Mouse (Mus musculus) ES-CJ7 (cell line): ENCODE measurements around the gene Gm42715.

ENCODE experiments used
- DNase-seq: peaks from one replicate; pipeline ENCODE4 v3.0.0; 2011; ENCODE audit warnings: low read depth, low spot score

Gene Gm42715

DNA sequence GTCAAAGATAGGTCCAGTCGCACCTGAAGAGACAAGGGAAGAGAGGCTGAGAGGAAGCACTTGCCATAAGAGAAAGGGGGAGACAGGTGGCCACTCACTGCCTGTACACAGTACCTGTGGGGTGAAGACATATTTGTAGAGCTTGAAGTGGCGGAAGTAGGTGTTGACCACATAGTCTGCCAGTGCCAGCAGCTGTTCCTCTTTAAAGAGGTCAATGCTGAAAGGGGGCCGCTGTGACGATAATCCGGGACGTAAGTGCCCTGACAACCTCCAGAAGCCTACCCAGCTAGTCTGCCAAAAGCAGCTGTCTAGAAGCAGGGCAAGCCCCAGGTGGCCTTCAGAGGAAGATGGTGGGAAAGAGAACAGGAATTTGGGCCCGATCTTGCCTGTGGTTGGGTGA lies 65.6 kb downstream of the Gm42715 start:
- no peak for DNase-seq

DNA sequence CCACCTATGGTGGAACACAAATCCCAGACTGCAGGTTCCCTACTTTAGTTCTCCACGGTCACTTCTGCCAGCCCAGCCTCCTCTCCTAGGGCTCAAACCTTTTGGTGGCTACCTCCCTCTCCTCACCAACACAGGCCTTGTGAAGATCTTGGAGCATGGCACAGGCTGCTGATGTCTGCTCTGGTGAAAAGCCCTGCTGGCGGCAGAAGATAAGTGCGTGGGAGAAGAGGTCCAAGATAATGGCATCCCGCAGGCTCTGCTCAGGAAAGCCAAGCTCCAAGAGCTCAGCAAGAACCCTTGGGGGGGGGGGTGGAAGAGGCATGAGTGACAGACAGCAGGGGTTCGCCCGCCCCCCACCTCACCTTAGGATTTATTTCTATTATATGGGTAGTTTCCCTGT lies 66.8 kb downstream of the Gm42715 start:
- no peak for DNase-seq

DNA sequence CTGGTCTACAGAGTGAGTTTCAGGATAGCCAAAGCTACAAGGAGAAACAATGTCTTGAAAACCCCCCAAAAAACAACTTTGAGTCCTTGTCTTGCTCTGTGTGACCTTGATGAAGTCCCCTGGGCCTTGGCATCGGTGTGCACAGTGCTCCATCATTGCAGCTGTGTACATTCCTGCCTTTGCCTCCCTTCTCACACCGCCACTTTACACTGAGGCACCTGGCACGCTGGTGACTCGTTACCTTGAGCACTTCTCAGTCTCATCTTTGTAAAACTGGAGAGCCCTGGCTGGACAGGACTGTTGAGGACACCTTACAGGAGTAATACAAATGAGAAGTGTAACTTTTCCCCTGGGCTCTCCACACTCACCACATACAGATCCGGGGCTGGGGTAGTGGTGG lies 67.8 kb downstream of the Gm42715 start:
- no peak for DNase-seq

DNA sequence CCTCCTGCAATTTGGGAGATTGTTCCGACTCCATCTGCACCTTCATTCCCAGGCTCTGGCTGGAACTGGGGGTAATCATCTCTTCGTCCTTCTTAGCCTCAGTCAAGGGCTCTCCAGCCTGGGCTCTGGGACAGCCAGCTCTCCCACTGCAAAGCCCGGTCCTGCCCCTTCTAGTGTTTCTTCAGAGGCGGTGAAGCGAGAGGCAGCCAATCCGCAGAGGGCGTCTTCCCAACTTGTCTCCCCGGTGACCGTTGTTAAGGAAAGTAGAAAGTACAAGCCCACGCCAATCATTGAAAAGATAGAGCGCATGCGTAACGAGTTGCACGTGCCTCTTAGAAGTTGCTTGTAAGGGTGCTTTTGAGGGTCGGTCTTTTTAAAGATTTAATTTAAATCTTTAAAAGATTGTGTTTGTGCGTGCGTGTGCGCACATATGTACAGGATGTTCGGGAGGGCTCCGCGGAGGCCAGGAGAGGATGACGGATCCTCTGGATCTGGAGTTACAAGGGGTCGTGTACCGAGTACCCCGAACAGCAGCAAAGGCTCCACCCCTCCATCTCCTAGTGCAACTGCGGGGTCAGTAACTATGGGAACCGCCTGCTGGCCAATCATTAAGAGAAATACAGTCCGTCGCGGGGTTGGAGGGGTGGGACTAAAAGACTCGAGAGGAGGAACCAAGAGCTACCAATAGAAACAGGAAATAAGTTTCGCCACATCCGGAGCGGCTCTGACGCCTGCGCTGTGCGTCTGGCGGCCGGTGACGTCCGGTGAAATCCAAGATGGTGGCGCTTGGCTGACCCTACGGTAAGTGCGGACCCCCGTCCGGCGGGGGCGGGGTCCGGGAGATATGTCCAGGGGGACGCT lies 68.9 kb downstream of the Gm42715 start, which contains the start of the genes Ccdc189 and Rnf40:
Gene Ccdc189 (minus strand): TSS at position 585 of the 861 bp plus-strand sequence.
Gene Rnf40 (plus strand): TSS at position 757 of the 861 bp plus-strand sequence.
- peak; percentile 99 for DNase-seq

DNA sequence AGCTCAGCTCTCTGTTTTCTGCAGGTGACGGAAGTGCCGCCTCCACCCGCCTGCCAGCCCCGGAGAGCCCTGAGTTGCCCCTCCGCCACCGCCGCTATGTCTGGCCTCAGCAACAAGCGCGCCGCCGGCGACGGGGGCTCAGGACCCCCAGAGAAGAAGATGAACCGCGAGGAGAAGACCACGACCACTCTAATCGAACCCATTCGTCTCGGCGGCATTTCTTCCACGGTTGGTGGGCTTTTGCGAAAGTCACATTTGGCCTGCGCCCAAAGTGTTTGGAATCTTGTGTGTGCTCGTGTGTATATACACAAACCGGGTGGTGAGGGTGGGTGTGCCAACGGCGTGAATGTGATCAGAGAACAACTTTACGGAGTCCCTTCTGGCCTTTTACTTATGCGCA lies 69.5 kb downstream of the Gm42715 start:
- no peak for DNase-seq

DNA sequence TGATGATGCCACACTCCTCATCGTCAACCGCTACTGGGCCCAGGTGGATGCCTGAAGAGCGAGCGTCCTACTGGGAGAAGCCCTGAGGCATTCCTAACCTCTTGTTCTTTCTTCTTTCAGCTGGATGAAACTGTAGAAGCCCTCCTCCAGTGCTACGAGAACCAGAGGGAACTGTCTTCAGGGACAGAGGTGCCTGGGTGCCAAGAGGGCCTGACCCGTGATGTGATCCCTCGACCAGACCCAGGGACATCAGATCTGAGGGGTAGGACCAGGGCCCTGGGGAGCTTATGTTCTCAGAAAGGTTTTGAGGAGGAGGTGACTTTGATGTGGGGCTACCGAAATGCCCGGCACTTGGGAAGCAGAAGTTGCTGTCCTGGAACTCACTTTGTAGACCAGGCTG lies 70.3 kb downstream of the Gm42715 start:
- DNase-seq = no peak

DNA sequence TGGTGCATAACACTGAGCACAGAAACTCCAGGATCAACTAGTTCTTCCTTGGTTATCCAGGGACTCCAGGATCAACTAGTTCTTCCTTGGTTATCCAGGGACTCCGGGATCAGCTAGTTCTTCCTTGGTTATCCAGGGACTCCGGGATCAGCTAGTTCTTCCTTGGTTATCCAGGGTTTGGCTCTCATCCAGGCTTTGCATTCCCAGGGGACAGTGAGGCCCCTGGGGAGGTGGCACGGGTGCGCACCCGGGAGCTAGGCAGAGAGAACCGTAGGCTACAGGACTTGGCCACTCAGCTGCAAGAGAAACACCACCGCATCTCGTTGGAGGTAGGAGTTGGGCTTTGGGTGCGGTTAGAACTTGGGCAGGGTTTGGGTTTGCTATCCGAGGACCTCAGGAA lies 71.7 kb downstream of the Gm42715 start:
- no peak for DNase-seq

DNA sequence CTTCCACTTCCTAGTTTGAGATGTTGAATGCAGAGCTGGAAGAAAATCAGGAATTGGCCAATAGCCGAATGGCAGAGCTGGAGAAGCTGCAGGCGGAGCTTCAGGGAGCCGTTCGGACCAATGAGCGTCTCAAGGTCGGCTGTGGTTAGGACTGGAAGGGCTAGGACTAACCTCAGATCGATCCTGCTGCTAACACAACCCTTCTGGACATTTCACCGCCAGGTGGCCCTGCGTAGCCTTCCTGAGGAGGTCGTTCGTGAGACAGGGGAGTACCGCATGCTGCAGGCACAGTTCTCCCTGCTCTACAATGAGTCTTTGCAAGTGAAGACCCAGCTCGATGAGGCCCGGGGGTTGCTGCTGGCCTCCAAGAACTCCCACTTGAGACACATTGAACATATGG lies 73.2 kb downstream of the Gm42715 start:
- DNase-seq = peak; percentile 80

DNA sequence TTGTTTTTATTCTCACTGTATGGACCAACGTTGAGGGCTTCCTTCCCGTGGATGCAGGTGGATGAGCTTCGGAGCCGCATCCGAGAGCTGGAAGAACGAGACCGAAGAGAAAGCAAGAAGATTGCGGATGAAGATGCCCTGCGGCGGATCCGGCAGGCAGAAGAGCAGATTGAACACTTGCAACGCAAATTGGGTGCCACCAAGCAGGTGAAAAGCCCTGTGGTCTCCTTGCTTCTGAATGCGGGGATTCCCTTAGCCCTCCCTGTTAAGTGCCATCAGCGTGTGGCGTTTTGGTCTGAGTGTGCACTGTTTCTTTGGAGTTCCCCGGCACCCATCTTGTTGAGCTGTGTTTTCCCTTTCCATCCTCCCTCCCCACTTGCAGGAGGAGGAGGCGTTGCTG lies 77.4 kb downstream of the Gm42715 start:
- DNase-seq = no peak

DNA sequence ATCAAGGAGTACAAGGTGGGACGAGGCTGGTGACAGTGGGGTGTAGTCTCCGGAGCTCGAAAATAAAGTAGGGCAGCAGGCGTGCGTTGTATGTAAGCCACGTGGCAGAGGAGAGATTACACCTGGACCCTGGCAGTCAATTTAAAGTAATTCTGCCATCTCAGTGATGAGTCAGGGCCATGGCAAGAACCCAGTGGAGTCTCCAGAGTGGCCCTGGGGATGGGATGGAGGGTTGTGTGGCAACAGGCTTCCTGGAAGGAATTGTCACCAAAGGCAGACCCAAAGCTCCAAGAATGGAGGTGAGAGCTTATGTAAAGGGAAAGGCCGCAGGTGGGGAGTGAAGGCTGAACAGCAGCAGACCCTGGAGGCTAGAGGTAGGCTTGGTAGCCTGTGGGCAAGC lies 81.2 kb downstream of the Gm42715 start:
- no peak for DNase-seq

DNA sequence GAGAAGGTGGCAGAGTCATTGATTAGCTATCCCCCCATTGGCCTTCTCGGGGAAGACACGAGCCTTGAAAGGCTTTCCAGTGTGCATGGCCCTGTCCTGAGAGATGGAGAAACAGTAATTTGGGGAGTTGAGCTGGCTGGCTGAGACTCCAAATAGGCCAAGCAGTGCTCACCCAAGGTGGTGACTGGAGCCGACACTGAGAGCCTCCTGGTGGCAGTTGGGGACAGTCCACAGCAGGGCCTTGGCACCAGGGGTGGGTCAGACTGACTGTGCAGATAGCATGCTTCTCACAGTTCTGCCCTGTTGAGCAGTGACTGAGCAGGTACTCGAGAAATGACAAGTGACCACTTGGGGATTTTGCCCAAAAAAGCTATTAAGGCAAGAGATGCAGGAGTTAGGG lies 82.4 kb downstream of the Gm42715 start:
- no peak for DNase-seq

DNA sequence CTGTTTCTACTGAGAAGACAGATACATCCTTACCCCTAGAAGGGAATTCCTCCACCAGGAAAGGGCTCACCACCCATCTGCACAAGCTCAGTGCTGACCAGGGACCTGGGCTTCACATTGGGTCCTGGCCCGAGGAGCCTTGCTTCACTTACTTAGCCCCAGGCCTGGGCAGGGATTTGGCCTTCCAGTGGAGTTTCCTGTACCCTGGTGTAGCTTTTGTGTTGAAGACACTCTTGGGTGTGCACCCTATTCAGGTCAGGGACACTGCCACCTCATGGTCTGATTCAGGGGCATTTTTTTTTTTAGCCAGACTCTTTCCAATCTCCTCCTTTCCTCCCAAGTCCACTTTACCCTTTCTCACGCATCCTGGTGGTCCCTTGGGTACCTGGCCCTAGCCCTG lies 83.5 kb downstream of the Gm42715 start:
- no peak for DNase-seq

DNA sequence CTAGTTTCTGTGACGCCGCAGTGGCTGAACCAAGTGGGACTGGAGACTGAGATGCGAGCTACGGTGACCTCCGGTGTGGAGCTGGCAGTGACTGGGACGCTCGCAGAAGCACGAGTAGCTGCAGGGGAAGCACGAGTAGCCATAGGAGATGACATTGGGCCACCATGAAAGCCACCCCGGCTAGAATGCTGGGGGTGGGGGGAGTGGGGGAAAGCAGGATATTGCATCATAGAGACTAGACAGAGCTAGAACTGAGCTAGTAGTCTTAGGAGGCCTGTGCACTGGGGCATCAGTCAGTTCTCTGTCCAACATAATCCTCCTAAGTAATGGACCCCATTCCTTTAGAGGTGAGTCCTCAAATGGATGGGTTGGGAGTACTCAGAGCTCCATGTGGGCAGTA lies 84.9 kb downstream of the Gm42715 start:
- DNase-seq = no peak

DNA sequence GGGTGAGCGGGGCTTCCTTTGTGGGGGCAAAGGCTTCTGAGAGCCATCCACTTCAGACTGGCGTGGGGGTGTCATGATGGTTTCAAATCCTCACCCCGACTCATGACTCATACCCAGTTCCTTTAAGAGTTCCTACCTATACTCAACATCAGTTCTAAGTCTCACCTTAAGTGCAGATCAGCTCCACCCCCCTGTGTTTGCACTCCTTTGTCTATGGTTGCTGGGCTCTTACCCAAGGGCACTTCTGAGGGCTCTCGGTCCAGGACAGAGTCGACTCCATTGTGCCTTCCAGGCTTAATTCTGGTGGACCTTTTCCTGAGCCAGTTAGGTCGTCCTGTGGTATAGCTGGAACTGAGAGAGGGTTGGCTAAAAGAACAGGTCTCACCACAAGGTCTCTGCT lies 87.8 kb downstream of the Gm42715 start:
- DNase-seq = no peak

DNA sequence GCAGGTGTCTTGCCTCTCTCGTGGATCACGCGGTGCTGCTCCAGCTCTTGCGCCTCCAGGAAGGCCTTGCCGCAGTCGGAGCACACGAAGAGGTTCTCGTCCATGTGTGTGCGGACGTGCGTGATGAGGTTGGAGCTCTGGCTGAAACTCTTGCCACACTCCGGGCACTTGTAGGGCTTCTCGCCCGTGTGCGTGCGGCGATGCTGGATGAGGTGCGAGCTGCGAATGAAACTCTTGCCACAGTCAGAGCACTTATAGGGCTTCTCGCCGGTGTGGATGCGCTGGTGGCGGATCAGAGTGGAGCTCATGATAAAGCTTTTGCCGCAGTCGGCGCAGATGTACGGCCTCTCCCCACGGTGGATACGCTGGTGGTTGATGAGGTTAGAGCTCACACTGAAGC lies 91.6 kb downstream of the Gm42715 start:
- peak; percentile 41 for DNase-seq

DNA sequence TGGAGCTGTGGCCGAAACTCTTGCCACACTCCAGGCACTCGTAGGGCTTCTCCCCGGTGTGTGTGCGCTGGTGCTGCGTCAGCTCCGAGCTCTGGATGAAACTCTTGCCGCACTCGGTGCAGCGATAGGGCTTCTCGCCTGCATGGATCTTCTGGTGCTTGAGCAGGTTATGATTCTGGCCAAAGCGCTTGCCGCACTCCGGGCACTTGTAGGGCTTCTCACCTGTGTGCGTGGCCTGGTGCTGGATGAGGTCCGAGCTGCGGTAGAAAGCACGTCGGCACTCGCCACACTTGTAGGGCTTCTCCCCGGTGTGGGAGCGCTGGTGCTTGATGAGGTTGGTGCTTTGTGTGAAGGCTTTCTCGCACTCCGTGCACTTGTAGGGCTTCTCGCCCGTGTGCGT lies 92.2 kb downstream of the Gm42715 start:
- peak; percentile 61 for DNase-seq

DNA sequence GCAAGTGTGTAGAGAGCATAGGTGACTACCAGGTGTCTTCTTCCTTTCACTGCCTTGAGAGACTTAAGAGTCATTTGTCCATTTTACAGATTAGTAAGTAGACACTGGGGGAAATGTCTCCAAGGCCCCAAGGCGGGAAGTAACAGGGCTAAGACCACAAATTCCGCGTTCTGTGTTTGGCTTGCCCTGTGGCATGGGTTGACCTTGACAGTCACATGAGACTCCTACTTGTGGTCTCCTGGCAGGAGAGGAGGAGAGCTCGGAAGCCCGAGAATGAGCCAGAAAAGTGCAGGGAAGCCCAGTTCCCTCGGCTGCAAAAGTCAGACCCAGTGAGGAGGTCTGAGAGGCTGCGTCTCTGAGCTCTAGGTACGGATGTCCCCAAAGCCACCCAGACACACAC lies 94.1 kb downstream of the Gm42715 start:
- no peak for DNase-seq

DNA sequence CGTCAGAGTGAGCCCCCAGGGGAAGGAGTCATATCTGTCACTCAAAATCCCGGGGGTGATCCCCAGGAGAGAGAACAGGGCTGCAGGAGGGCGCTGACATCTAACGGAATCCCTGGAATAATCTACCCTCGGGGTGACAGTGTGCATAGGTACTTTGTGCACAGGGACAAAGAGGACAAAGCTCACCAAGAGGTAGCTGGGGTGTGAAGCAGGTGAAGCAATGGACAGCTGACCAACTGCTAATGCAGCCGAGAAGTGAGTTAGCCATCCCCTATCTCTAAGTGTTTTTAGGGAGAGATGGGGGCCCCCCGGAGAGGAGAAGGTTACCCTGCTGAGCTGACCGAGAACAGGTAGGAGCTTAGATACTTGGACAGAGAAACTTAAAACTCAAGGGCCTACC lies 94.7 kb downstream of the Gm42715 start:
- DNase-seq = no peak

DNA sequence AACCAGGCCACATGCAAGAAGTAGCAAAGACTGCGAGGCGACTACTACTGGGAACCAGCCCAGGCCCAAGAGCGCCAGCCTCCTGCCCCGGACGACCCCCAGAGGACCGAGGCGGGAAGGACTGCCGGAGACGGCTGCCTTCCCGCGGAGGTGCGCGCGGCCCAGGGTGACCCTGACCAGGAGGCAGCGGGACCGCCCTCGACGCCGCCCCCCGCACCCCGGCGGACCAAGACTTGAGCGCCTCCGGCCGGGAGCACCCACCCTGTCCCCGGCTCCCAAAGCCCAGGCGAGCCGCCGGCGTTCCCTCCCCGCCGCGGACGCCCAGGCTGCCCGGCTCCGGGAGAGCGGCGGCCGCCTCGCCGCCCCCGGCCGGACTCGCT lies 95.1 kb downstream of the Gm42715 start:
- DNase-seq = no peak

DNA sequence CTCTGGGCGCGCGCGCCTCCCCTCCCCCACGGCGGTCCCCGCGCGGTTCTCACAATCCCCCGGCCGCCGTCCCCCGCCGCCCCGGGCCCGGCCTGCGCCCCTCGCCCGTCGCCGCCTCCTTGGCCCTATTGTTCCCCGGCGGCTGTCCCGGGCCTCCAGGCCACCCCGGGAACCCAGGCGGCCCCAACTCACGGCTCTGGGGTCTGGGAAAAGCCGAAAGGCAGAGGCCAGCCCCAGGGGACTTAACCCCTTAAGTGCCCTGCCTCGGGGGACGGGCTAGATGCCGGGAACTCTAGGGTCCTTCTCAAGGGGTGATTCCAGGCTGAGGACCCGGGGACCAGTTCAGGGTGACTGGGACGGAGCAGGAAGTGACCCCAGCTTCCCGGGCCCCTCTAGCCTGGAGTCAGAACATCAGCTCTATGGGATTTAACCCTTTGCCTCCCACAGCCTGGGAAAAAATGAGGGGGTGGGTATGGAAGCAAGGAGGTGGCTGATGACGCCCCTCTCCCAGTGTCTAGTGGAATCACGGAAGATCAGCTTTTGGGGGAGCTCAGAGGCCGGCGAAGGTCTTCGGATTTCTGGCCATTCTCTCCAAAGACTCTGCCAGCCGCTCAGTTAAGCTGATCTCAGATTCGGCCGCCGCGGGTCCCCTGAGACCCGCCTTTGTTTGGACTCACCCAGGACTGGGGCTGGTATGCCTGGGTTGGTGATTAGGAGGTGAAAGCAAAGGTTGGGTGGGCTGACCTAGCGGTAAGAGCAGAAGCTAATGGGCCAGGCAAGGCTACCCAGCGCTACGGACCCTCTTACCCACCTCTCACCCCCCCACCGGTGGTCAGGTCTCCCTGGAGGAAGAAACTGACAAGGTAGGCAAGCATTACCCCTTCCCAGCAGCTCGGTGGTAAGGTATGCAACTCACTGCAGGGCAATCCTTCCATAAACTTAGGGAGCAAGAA lies 95.8 kb downstream of the Gm42715 start, which contains the start of gene Zfp629:
Gene Zfp629 (minus strand): TSS at position 907 of the 953 bp plus-strand sequence.
- peak; percentile 47 for DNase-seq

DNA sequence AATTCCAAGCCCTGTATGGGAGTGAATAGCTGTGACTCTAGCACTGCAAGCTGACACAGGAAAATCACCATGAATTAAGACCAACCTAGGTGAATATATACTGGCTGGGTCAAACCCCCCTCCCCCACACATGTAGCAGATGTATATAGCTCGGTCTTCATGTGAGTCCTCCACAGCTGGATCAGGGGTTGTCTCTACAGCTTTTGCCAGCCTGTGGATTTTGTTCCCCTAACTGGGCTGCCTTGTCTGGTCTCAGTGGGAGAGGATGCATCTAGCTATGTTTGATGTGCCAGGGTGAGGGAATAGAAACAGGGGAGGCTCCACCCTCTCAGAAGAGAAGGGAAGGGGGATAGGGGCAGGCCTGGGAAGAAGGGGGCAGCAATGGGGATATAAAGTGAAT lies 97.0 kb downstream of the Gm42715 start:
- DNase-seq = no peak
